Mouse (Mus musculus) liver, postnatal 0 days (tissue): Measurements from ENCODE around the gene Nav1. TPM values are rescaled to one million over a fixed set of nuclear protein-coding genes. Genes with fewer than 3 reads are reported as not detected.

ENCODE experiments used
- ATAC-seq: fragments of 200-750 bp; cut with Nextera tagmentation; 2 replicates; pipeline ENCODE4 v1.8.0; 2017; ENCODE audit warnings: mild to moderate bottlenecking, moderate library complexity
- DNase-seq: peaks from one replicate; pipeline ENCODE4 v3.0.0-alpha.2; 2016
- H3K27ac ChIP-seq: fragments of 300-500 bp; sonication (generic); 2 replicates; pipeline ENCODE4 v1.5.1; 2014; ENCODE audit warnings: antibody characterized with exemption, moderate library complexity, mild to moderate bottlenecking, low read depth
- H3K27me3 ChIP-seq: fragments of 300-500 bp; sonication (generic); 2 replicates; pipeline ENCODE4 v1.6.1; 2014; ENCODE audit warnings: low read length, control low read depth, mixed read lengths; ENCODE audit not compliant: insufficient read depth
- H3K36me3 ChIP-seq: fragments of 300-500 bp; sonication (generic); replicated peaks from 2 replicates; pipeline ENCODE4 v1.6.1; 2014; ENCODE audit warnings: mild to moderate bottlenecking, control low read depth, low read length, moderate library complexity, mixed read lengths; ENCODE audit not compliant: insufficient read depth
- H3K4me1 ChIP-seq: fragments of 300-500 bp; sonication (generic); 2 replicates; pipeline ENCODE4 v1.6.1; 2014; ENCODE audit warnings: antibody characterized with exemption, mild to moderate bottlenecking, control low read depth; ENCODE audit not compliant: insufficient read depth
- H3K4me2 ChIP-seq: fragments of 300-500 bp; sonication (generic); 2 replicates; pipeline ENCODE4 v1.6.1; 2014; ENCODE audit warnings: low read depth, mild to moderate bottlenecking, low read length, moderate library complexity, mixed read lengths
- H3K4me3 ChIP-seq: fragments of 300-500 bp; sonication (generic); 2 replicates; pipeline ENCODE4 v1.5.1; 2014; ENCODE audit warnings: low read depth, low read length
- H3K9ac ChIP-seq: fragments of 300-500 bp; sonication (generic); replicated peaks from 2 replicates; pipeline ENCODE4 v1.6.1; 2014; ENCODE audit warnings: mild to moderate bottlenecking, moderate library complexity
- H3K9me3 ChIP-seq: fragments of 300-500 bp; sonication (generic); 2 replicates; pipeline ENCODE4 v1.6.1; 2016; ENCODE audit warnings: mild to moderate bottlenecking, control low read depth, low read length, mixed read lengths
- CTCF ChIP-seq: sonication (generic); IDR thresholded peaks from 2 replicates; pipeline ENCODE4 v1.5.1; 2016; ENCODE audit warnings: antibody characterized with exemption, low read depth
- EP300 ChIP-seq: IDR thresholded peaks from 2 replicates; pipeline ENCODE4 v1.6.1; 2016; ENCODE audit warnings: antibody characterized with exemption, low read depth, mild to moderate bottlenecking
- WGBS: fragments of 180-500 bp; shearing (Covaris S2); extraction: QIAGEN DNeasy Blood & Tissue Kit; methylation state at CpG from one replicate; pipeline ENCODE4 v1.1.7; 2014; ENCODE audit not compliant: insufficient replicate concordance; 5-methylcytosine and 5-hydroxymethylcytosine counted together
- polyA plus RNA-seq: library from polyadenylated mRNA; unstranded; fragments of >200 nt; fragmentation: Nextera tagmentation; extraction: Ambion mirVana; gene quantifications from 2 replicates; pipeline ENCODE4 v1.2.1, GENCODE M21; 2015

Gene Nav1
- polyA plus RNA-seq, 1 experiment from 2014 or later: 0.94 TPM

DNA sequence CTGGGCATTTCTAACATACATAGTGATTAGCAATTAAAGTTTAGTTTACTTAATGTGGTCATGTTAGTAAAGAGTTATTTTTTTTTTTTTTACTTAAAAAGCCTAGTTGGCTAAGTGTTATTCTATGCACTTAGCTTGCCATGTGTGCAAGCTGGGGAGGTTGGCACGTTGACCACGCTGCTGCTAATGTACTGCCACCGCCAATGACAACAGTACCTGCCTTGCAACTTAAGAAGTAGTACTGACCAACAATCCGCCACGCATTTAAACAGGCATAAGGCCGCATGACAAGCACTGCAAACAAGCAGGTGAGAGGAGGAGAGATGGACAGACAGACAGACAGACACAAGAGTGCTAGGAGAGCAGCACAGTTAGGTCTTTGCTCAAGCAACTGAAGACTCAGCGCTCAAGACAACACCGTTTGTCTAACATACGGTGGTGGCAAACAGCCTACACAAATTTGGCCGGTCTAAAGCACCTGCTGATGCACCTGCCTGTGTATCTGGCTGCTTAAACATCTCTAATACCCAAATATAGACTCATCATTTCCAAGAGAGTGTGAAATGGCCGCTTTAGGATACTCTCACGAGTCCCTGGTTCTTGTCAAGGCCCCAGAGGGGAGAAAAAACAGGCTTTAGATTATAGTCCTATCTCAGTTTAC, 610 bp downstream of the Nav1 start:
- WGBS: 83% methylated on average over 12 of the region's 12 CpGs
- H3K4me2 ChIP-seq: no peak overlapping the region
- H3K9ac ChIP-seq: no peak overlapping the region
- no peak overlapping the region for H3K4me3 ChIP-seq
- ATAC-seq (no peak), DNase-seq (no peak)
- H3K9me3 ChIP-seq: no peaks in the 10 kb centered on the region
- H3K27ac ChIP-seq: no peak overlapping the region
- H3K4me1 ChIP-seq: no peaks in the 10 kb centered on the region
- TF ChIP-seq EP300: no peak
- no peak for TF ChIP-seq CTCF
- no peaks in the 10 kb centered on the region for H3K27me3 ChIP-seq
- H3K36me3 ChIP-seq: no peaks in the 10 kb centered on the region

DNA sequence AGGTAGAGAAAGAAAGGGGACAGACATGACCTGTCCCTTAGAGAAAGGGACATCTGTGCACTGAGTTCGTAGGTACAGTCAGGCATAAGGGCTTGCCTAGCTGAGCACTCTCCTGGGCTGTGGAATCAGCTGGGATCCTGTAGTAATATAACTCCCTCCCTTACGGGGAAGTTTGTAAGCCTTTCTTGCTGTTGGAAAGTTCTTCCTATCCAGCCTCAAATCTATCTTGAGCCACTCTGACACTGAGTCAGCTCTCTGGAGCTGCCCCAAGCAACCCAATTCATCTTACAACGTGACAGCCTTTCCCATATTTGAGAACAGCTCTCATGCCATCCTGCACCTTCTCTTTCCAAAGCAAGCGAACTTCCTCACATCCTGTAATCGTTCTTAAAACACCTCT, 1.6 kb downstream of the Nav1 start:
- Histone ChIP-seq H3K9ac (no peak overlapping the region), H3K4me3 (no peak overlapping the region), H3K36me3 (no peaks in the 10 kb centered on the region), H3K9me3 (no peaks in the 10 kb centered on the region), H3K4me1 (no peaks in the 10 kb centered on the region), H3K27ac (no peak overlapping the region), H3K4me2 (no peak overlapping the region), H3K27me3 (no peaks in the 10 kb centered on the region)
- ATAC-seq (no peak), DNase-seq (no peak)
- 72% methylated on average over 5 of the region's 5 CpGs for WGBS
- TF ChIP-seq CTCF (no peak), EP300 (no peak)

DNA sequence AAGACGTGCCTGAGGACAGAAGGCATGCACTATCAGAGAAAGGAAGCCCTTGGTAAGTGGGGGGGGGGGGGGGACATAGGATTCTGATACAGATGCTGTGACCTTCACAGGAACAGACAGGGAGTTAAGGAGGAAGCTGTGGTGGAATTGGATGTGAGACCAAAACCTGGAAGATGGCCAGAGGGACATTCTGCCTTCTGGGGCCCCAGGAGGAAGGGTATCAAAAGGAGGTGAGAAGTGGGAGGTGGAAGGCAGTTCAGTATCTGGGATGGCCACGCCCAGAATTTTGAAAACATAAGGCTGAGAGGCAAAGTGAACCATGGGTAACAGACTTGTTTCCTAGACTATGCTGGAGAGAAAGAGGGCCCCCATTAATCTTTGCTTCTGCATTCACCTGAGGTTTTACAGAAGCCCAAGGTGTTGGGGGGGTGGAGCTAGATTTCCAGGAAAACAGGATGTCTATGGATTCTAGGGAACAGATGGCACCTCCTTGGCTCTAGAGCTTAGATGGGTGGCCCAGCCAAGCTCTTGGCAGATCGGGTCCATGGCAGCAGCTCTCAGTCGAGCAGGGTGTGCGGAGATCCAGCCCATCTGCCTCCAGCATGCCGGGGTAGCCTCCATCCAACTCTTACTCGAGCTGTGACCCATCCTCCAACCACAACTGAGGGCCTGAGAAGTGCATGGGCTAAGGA, 2.6 kb downstream of the Nav1 start:
- DNase-seq (no peak), ATAC-seq (no peak)
- H3K4me3 ChIP-seq: no peak overlapping the region
- no peak overlapping the region for H3K9ac ChIP-seq
- TF ChIP-seq EP300 (no peak), CTCF (no peak)
- no peaks in the 10 kb centered on the region for H3K36me3 ChIP-seq
- H3K27me3 ChIP-seq: no peaks in the 10 kb centered on the region
- H3K9me3 ChIP-seq: no peaks in the 10 kb centered on the region
- no peak overlapping the region for H3K4me2 ChIP-seq
- no peak overlapping the region for H3K27ac ChIP-seq
- WGBS: 71% methylated on average over 7 of the region's 7 CpGs
- H3K4me1 ChIP-seq: no peaks in the 10 kb centered on the region

DNA sequence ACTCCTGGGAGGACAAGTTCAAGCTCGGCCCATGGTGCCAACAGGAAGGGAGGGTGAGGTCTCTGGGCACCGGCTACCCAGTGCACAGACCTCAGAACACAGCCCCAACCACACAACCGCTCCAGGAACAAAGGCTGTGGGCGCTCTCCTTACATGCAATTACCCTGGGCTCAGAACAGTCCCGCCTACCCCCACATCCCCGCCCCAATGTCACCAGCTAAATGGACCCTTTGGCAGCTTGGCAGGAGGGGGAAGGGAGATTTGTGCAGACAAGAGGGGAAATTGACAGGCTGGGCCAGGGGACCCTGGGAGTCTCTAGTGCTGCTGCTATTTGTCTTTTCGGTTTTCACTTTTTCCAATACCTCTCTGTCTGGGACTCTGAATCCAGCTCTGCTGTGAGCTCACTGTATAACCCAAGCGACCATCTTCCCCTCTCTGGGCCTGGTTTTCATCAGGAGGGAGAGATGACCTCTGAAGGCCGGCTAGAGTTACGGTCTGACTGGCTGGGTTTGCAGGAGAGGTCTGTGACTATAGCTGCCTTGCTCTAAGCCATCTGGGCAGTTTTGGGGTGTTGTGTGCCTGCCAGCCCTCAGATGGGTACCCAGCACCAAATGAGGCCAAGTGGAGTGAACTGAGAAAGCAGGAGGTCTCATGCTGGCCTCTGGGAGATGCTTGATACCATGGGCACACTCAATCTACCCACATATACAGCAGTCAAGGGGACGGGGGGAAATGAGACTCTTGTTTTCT, 3.8 kb downstream of the Nav1 start:
- Histone ChIP-seq H3K4me1 (no peaks in the 10 kb centered on the region), H3K27me3 (no peaks in the 10 kb centered on the region), H3K36me3 (no peaks in the 10 kb centered on the region), H3K4me2 (no peak overlapping the region), H3K4me3 (no peak overlapping the region), H3K9ac (no peak overlapping the region), H3K9me3 (no peaks in the 10 kb centered on the region), H3K27ac (no peak overlapping the region)
- ATAC-seq (no peak), DNase-seq (no peak)
- 64% methylated on average over 11 of the region's 11 CpGs for WGBS
- TF ChIP-seq EP300 (no peak), CTCF (no peak)

GRCm38 (mm10) chr1:135600023-135601005, 6.8 kb downstream of the Nav1 start:
- no peak overlapping the region for H3K4me3 ChIP-seq
- no peak overlapping the region for H3K9ac ChIP-seq
- DNase-seq (no peak), ATAC-seq (no peak)
- H3K27ac ChIP-seq: no peak overlapping the region
- H3K36me3 ChIP-seq: no peaks in the 10 kb centered on the region
- H3K9me3 ChIP-seq: no peaks in the 10 kb centered on the region
- 74% methylated on average over 15 of the region's 15 CpGs for WGBS
- no peak for TF ChIP-seq EP300
- no peak for TF ChIP-seq CTCF
- H3K4me1 ChIP-seq: no peaks in the 10 kb centered on the region
- H3K27me3 ChIP-seq: no peaks in the 10 kb centered on the region
- no peak overlapping the region for H3K4me2 ChIP-seq
